Mouse (Mus musculus) midbrain, embryonic 10.5 days (tissue): ENCODE measurements around the gene Pot1a. TPM values are rescaled to one million over a fixed set of nuclear protein-coding genes. Genes with fewer than 3 reads are reported as not detected.

Experiments
- DNase-seq: peaks from one replicate; pipeline ENCODE4 v3.0.0-alpha.2; 2017; ENCODE audit warnings: low spot score
- H3K27ac ChIP-seq: fragments of 300-500 bp; sonication (generic); replicated peaks from 2 replicates; pipeline ENCODE4 v1.5.1; 2016; ENCODE audit warnings: mild to moderate bottlenecking
- H3K27me3 ChIP-seq: fragments of 300-500 bp; sonication (generic); 2 replicates; pipeline ENCODE4 v1.6.1; 2016; ENCODE audit warnings: low read depth, mild to moderate bottlenecking; ENCODE audit not compliant: poor library complexity, severe bottlenecking
- H3K36me3 ChIP-seq: fragments of 300-500 bp; sonication (generic); 2 replicates; pipeline ENCODE4 v1.6.1; 2016; ENCODE audit warnings: mild to moderate bottlenecking, moderate library complexity
- H3K4me1 ChIP-seq: fragments of 300-500 bp; sonication (generic); 2 replicates; pipeline ENCODE4 v1.6.1; 2016
- H3K4me3 ChIP-seq: fragments of 300-500 bp; sonication (generic); 2 replicates; pipeline ENCODE4 v1.5.1; 2016; ENCODE audit warnings: mild to moderate bottlenecking, moderate library complexity
- H3K9me3 ChIP-seq: fragments of 300-500 bp; sonication (generic); replicated peaks from 2 replicates; pipeline ENCODE4 v1.6.1; 2016; ENCODE audit warnings: mild to moderate bottlenecking
- WGBS: fragments of 180-500 bp; shearing (Covaris S2); methylation state at CpG from one replicate; pipeline ENCODE4 v1.1.7; 2016; 5-methylcytosine and 5-hydroxymethylcytosine counted together
- polyA plus RNA-seq: library from polyadenylated mRNA; unstranded; fragments of >200 nt; fragmentation: Nextera tagmentation; extraction: Ambion mirVana; gene quantifications from 2 replicates; pipeline ENCODE4 v1.2.1, GENCODE M21; 2016

Pot1a gene
- 39.6 and 44.9 TPM in 2 replicates for polyA plus RNA-seq

GRCm38 (mm10) chr6:25808806-25809495, at the start of gene Pot1a:
Gene Pot1a, minus strand, starts transcription at chr6:25809246.
- Histone ChIP-seq H3K36me3 (peaks cover 17% of the 10 kb centered on the region), H3K9me3 (no peaks in the 10 kb centered on the region), H3K4me1 (peaks cover 20% of the 10 kb centered on the region), H3K27me3 (no peaks in the 10 kb centered on the region), H3K27ac (peak within 1 kb of the TSS; percentile 92), H3K4me3 (peak within 1 kb of the TSS; percentile 66)
- DNase-seq = peak; percentile 98
- under 1% methylated on average over 34 of the region's 34 CpGs for WGBS

DNA sequence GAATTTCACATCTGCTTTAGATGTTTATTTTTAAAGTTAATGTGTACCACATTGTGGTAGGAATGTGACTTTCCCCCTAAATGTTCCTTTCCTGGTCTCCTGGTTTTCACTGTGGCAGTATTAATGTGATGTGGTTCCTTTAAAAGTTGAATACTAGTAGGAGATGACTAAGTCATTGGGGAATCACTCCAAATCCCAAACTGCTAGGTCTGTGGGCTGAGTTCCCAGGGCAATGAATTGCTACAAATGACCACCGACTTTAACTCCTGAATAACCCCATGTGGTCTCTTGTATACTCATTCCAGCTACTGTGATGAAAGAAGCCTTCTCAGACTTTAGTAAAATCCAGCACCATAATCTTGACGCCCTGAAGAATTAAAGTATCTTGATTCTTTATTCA, 27.2 kb upstream of the Pot1a start:
- H3K4me3 ChIP-seq = no peak overlapping the region
- H3K27ac ChIP-seq = no peak overlapping the region
- H3K27me3 ChIP-seq = no peaks in the 10 kb centered on the region
- no peaks in the 10 kb centered on the region for H3K4me1 ChIP-seq
- H3K36me3 ChIP-seq = no peaks in the 10 kb centered on the region
- WGBS = 33% methylated on average over 2 of the region's 2 CpGs
- H3K9me3 ChIP-seq = no peaks in the 10 kb centered on the region
- no peak for DNase-seq

GRCm38 (mm10) chr6:25806021-25806420, 3.0 kb downstream of the Pot1a start:
- Histone ChIP-seq H3K9me3 (no peaks in the 10 kb centered on the region), H3K36me3 (peaks cover 27% of the 10 kb centered on the region), H3K4me3 (no peak overlapping the region), H3K4me1 (peaks cover 20% of the 10 kb centered on the region), H3K27me3 (no peaks in the 10 kb centered on the region), H3K27ac (no peak overlapping the region)
- no peak for DNase-seq
- WGBS = 92% methylated on average over 3 of the region's 3 CpGs

DNA sequence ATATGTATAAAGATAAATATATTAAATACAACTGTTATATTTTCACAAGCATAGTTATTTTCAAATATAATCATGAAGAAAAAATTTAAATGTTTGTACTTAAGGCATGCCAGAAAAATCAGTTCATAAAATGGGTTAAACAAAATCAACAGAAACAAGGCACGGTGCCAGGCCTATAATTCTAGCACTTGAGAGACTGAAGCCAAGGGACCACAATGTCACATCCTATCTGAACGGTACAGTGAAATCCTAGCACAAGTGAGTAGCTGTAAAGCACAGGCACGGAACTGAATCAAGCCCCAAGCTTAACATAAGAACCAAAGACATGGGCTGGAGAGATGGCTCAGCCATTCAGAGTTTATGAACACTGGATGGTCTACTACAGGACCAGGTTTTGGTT, 6.8 kb downstream of the Pot1a start:
- Histone ChIP-seq H3K4me1 (peaks cover 3% of the 10 kb centered on the region), H3K27ac (no peak overlapping the region), H3K27me3 (no peaks in the 10 kb centered on the region), H3K9me3 (no peaks in the 10 kb centered on the region), H3K36me3 (peaks cover 48% of the 10 kb centered on the region), H3K4me3 (no peak overlapping the region)
- DNase-seq = no peak
- WGBS = 94% methylated on average over 3 of the region's 3 CpGs

DNA sequence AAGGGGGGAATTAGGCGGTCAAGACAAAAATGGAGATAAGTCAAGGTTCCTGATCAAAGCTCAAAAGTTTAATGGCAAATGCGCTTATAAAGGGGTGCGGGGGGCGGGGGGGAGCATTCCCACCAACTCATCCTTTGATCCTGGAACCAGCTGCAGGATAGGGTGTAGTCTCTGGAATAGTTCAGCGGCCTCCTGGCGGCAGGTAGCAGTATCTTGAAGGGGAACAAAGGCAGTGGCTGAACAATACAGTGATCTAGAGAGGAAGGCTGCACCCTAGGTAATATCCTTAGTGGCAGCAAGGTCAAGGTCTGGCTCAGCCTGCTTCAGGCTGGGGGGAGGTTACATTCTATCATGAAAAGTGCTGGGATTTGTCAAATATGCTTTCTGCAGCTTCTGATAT, 7.8 kb downstream of the Pot1a start:
- no peak overlapping the region for H3K27ac ChIP-seq
- peaks cover 57% of the 10 kb centered on the region for H3K36me3 ChIP-seq
- H3K4me3 ChIP-seq = no peak overlapping the region
- DNase-seq = no peak
- no peaks in the 10 kb centered on the region for H3K4me1 ChIP-seq
- H3K9me3 ChIP-seq = no peaks in the 10 kb centered on the region
- no peaks in the 10 kb centered on the region for H3K27me3 ChIP-seq
- 88% methylated on average over 6 of the region's 6 CpGs for whole genome bisulfite sequencing

GRCm38 (mm10) chr6:25768238-25768637, 40.8 kb downstream of the Pot1a start:
- H3K9me3 ChIP-seq = no peaks in the 10 kb centered on the region
- no peaks in the 10 kb centered on the region for H3K4me1 ChIP-seq
- H3K4me3 ChIP-seq = no peak overlapping the region
- DNase-seq = no peak
- WGBS = 95% methylated on average over 3 of the region's 3 CpGs
- H3K27me3 ChIP-seq = no peaks in the 10 kb centered on the region
- no peak overlapping the region for H3K27ac ChIP-seq
- peaks cover 67% of the 10 kb centered on the region for H3K36me3 ChIP-seq

GRCm38 (mm10) chr6:25767552-25767951, 41.5 kb downstream of the Pot1a start:
- H3K9me3 ChIP-seq = no peaks in the 10 kb centered on the region
- peaks cover 71% of the 10 kb centered on the region for H3K36me3 ChIP-seq
- WGBS = 94% methylated on average over 8 of the region's 8 CpGs
- 0 out of 2 replicates have a peak overlapping the region, but pooled peaks have one; percentile 9 for H3K27ac ChIP-seq
- no peaks in the 10 kb centered on the region for H3K27me3 ChIP-seq
- no peak for DNase-seq
- no peak overlapping the region for H3K4me3 ChIP-seq
- no peaks in the 10 kb centered on the region for H3K4me1 ChIP-seq

GRCm38 (mm10) chr6:25767073-25767472, 42.0 kb downstream of the Pot1a start:
- peaks cover 71% of the 10 kb centered on the region for H3K36me3 ChIP-seq
- DNase-seq = peak; percentile 20
- WGBS = 75% methylated on average over 7 of the region's 7 CpGs

GRCm38 (mm10) chr6:25766283-25766682, 42.8 kb downstream of the Pot1a start:
- DNase-seq = no peak
- Histone ChIP-seq H3K36me3 (peaks cover 73% of the 10 kb centered on the region), H3K9me3 (no peaks in the 10 kb centered on the region), H3K27ac (no peak overlapping the region), H3K27me3 (no peaks in the 10 kb centered on the region), H3K4me1 (no peaks in the 10 kb centered on the region), H3K4me3 (no peak overlapping the region)
- 87% methylated on average over 10 of the region's 10 CpGs for WGBS

More at GRCm38 (mm10) chr6:25767073-25767472, 42.0 kb downstream of the Pot1a start:
- H3K4me3 ChIP-seq = no peak overlapping the region
- H3K27me3 ChIP-seq = no peaks in the 10 kb centered on the region
- no peaks in the 10 kb centered on the region for H3K9me3 ChIP-seq
- H3K27ac ChIP-seq = 0 out of 2 replicates have a peak overlapping the region, but pooled peaks have one; percentile 9
- H3K4me1 ChIP-seq = no peaks in the 10 kb centered on the region

DNA sequence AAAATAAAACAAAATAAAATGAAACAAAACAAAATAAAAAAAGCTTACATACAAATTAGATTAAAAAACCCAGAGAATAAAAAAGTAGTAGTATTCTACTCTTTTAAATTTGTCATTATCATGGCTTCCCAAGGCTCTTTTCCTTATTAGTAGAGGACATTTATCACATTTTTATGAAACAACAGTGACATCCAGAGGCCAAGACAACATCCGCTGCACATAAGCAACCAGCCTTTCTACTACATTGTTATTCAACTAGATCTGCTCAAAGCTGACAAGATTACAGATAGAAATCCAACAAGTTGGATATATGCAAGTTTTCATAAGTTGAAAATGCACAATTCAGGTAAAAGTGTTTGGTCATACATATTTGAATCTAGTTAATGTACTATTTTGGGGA, 56.4 kb downstream of the Pot1a start:
- Histone ChIP-seq H3K4me1 (no peaks in the 10 kb centered on the region), H3K9me3 (no peaks in the 10 kb centered on the region), H3K4me3 (no peak overlapping the region), H3K27me3 (no peaks in the 10 kb centered on the region), H3K36me3 (peaks cover 77% of the 10 kb centered on the region), H3K27ac (no peak overlapping the region)
- WGBS = 98% methylated on average over 1 of the region's 1 CpGs
- DNase-seq = no peak

GRCm38 (mm10) chr6:25736533-25736932, 72.5 kb downstream of the Pot1a start:
- H3K27ac ChIP-seq = no peak overlapping the region
- DNase-seq = no peak
- H3K9me3 ChIP-seq = no peaks in the 10 kb centered on the region
- no peaks in the 10 kb centered on the region for H3K4me1 ChIP-seq
- H3K36me3 ChIP-seq = 0 out of 2 replicates have a peak, but pooled peaks cover 2% of the 10 kb centered on the region
- H3K4me3 ChIP-seq = no peak overlapping the region
- no peaks in the 10 kb centered on the region for H3K27me3 ChIP-seq

DNA sequence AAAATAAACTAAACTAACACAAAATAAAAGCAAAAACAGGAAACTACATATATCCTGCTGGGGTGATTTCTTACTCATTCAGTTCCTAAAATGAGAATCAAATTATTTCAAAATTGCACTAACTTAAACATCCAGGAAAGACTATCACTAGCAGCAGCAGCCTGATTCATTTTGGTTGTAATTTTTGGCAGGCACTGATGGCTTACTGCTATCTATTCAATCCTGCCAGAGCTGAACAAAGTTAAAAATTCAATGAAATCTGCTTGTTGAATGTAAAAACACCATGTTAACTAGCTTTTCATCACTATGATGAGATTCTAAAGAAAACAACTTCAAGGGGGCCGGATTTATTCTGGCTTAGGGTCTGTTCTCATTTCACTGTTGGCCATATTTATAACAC, 82.5 kb downstream of the Pot1a start:
- Histone ChIP-seq H3K9me3 (no peaks in the 10 kb centered on the region), H3K4me1 (no peaks in the 10 kb centered on the region), H3K4me3 (no peak overlapping the region), H3K27ac (no peak overlapping the region), H3K27me3 (no peaks in the 10 kb centered on the region), H3K36me3 (no peaks in the 10 kb centered on the region)
- WGBS = 75% methylated on average over 1 of the region's 1 CpGs
- no peak for DNase-seq

- Histone ChIP-seq H3K9me3 (no peaks in the 10 kb centered on the region), H3K4me3 (no peak overlapping the region), H3K27ac (no peak overlapping the region), H3K36me3 (no peaks in the 10 kb centered on the region), H3K27me3 (no peaks in the 10 kb centered on the region), H3K4me1 (no peaks in the 10 kb centered on the region)
- WGBS = 43% methylated on average over 2 of the region's 2 CpGs
- no peak for DNase-seq
These were observed 98.4 kb downstream of the Pot1a start for GRCm38 (mm10) chr6:25710601-25711000.
